In the genomic region with DNA sequence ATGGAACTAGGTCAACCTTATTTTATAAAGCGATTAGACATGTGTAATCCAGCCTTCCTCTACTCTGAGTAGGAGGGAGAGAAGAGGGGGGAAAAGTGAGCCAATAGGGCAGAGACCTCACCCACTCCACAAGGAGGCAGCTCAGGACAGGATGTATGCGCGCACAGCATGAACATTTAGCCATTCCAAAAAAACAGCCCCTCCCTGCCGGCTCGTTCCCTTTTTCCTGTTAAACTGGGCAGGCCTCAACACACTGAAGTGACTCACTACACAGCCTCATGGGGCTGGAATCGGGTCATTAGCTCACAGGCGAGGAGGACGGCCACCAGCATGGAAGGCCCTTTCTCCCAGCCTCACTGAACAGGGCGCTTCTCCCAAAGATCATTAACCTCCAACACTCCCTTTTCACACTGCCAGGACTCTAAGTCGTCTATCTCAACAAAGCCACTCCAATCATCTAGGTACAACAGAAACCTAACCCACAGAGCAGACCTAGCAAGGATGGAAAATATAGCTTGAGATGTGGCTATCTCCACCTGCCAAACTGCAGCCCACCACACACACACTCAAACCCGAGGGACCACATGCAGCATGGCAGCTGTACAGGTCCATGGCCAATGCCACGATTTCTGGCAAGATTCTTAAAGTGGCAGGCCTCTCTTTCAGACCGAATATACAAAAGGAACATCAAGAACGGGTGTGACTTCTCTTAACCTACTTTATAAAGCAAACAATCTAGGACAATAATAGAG, we compare ENCODE assay signal across 8 mouse cellular contexts. TPM values are rescaled to one million over a fixed set of nuclear protein-coding genes. Genes with fewer than 3 reads are reported as not detected.
A peak's percentile ranks its signal among the peaks of the same experiment; 100 is the strongest.
DNase-seq lines count a peak whose midpoint lies in the region; ATAC-seq and TF ChIP-seq lines count a peak whose summit lies in the region.

No protein-coding gene starts in this region.

- H3K4me3 ChIP-seq in midbrain, embryonic 13.5 days (replicated peaks): no peak overlapping the region
- no peak overlapping the region for H3K4me3 ChIP-seq in midbrain, embryonic 11.5 days (ENCODE audit: low read depth, low read length)
- peak overlapping the region; percentile 41 for H3K4me3 ChIP-seq in cerebellum, adult 2 months (replicated peaks; ENCODE audit: insufficient read depth, low read depth, low read length)

- H3K9ac ChIP-seq in midbrain, embryonic 13.5 days (replicated peaks): no peak overlapping the region
- no peak overlapping the region for H3K9ac ChIP-seq in midbrain, embryonic 11.5 days (ENCODE audit: low read length)

- H3K27me3 ChIP-seq in midbrain, embryonic 13.5 days: no peaks in the 10 kb centered on the region
- H3K27me3 ChIP-seq in midbrain, embryonic 11.5 days (ENCODE audit: control insufficient read depth, insufficient read depth, low read length): no peaks in the 10 kb centered on the region
- H3K27me3 ChIP-seq in cerebellum, adult 2 months (ENCODE audit: control insufficient read depth, insufficient read depth, low read length): no peaks in the 10 kb centered on the region

- 57% methylated on average over 14 of the region's 14 CpGs for WGBS in midbrain, embryonic 13.5 days
- 60% methylated on average over 14 of the region's 14 CpGs for WGBS in midbrain, embryonic 11.5 days
- WGBS in cerebellum, adult 2 months: 3% methylated on average over 14 of the region's 14 CpGs

- peak; percentile 34; the same call in 1 of the 2 replicates for TF ChIP-seq CTCF in cerebellum, adult 2 months (IDR thresholded peaks at IDR 0.05; ENCODE audit: borderline replicate concordance, insufficient read depth, low read depth, low read length)

- H3K9me3 ChIP-seq in midbrain, embryonic 13.5 days: no peaks in the 10 kb centered on the region
- no peaks in the 10 kb centered on the region for H3K9me3 ChIP-seq in midbrain, embryonic 11.5 days (ENCODE audit: control insufficient read depth, low read length)

- no peak overlapping the region for H3K27ac ChIP-seq in midbrain, embryonic 13.5 days
- H3K27ac ChIP-seq in midbrain, embryonic 11.5 days (ENCODE audit: low read depth, low read length): no peak overlapping the region
- H3K27ac ChIP-seq in cerebellum, adult 2 months (ENCODE audit: insufficient read depth, low read length): peak overlapping the region; percentile 88

- peaks cover 33% of the 10 kb centered on the region for H3K36me3 ChIP-seq in midbrain, embryonic 13.5 days
- peaks cover 4% of the 10 kb centered on the region for H3K36me3 ChIP-seq in midbrain, embryonic 11.5 days (ENCODE audit: control insufficient read depth, insufficient read depth, low read length)

- no peak overlapping the region for H3K4me2 ChIP-seq in midbrain, embryonic 13.5 days (replicated peaks)
- no peak overlapping the region for H3K4me2 ChIP-seq in midbrain, embryonic 11.5 days

- ATAC-seq in midbrain, embryonic 13.5 days: peak; percentile 64
- no peak for ATAC-seq in midbrain, embryonic 11.5 days (ENCODE audit: low FRiP score)
- no peak for ATAC-seq in erythroid progenitor cell, adult 5-6 weeks (replicated peaks; ENCODE audit: low FRiP score, poor library complexity, severe bottlenecking)

- H3K4me1 ChIP-seq in midbrain, embryonic 13.5 days (replicated peaks): peaks cover 31% of the 10 kb centered on the region
- peaks cover 10% of the 10 kb centered on the region; the same call in 1 of the 2 replicates for H3K4me1 ChIP-seq in midbrain, embryonic 11.5 days (ENCODE audit: control insufficient read depth, insufficient read depth, low read length)
- H3K4me1 ChIP-seq in cerebellum, adult 2 months (ENCODE audit: control insufficient read depth, insufficient read depth, low read length): peaks cover 26% of the 10 kb centered on the region

- no peak for DNase-seq in midbrain, embryonic 11.5 days (ENCODE audit: low spot score, missing footprints)
- peak; percentile 75 to 87 for DNase-seq in cerebellum, adult 2 months
- peak; percentile 90 for DNase-seq in heart, adult 8-10 months (ENCODE audit: low spot score)
- peak; percentile 62 for DNase-seq in kidney, postnatal 14 days
- DNase-seq in ovary, postnatal 14 days (ENCODE audit: low spot score): peak; percentile 8
- no peak for DNase-seq in B cell, adult 2 months

- TF ChIP-seq POLR2A in cerebellum, adult 2 months (IDR thresholded peaks at IDR 0.05; ENCODE audit: borderline replicate concordance, insufficient read depth, low read length): peak; percentile 41; the same call in 1 of the 2 replicates

RNA-seq across cellular contexts. Expression of gene Ybx3, which starts 5.9 kb away (rescaled TPM):
- polyA plus RNA-seq in midbrain, embryonic 13.5 days (2015; fragmentation: Nextera tagmentation; extraction: Ambion mirVana): 23.3 and 25.0 TPM in 2 replicates
- 36.3 and 38.6 TPM in 2 replicates for polyA plus RNA-seq in midbrain, embryonic 11.5 days (2014; fragmentation: Nextera tagmentation; extraction: Ambion mirVana)
- polyA plus RNA-seq in cerebellum, adult 2 months (2012; rRNA removed): 82.2 and 94.0 TPM in 2 replicates
- total RNA-seq in heart, adult 8-10 months (2022): 100 to 1,000 TPM; 172 to 240 (median 215) TPM
- 426 and 461 TPM in 2 replicates for total RNA-seq in erythroid progenitor cell, adult 5-6 weeks (2015; ENCODE audit: low replicate concordance)
- total RNA-seq in erythroid progenitor cell, adult 5-6 weeks (2017; ENCODE audit: low replicate concordance): 493 and 501 TPM in 2 replicates

RNA-seq across cellular contexts. Expression of gene Styk1, which starts 29.0 kb away (rescaled TPM):
- polyA plus RNA-seq in midbrain, embryonic 13.5 days (2015; fragmentation: Nextera tagmentation; extraction: Ambion mirVana): 1.2 and 1.6 TPM in 2 replicates
- 0.34 and 0.86 TPM in 2 replicates for polyA plus RNA-seq in midbrain, embryonic 11.5 days (2014; fragmentation: Nextera tagmentation; extraction: Ambion mirVana)
- 0.46 and 0.68 TPM in 2 replicates for polyA plus RNA-seq in cerebellum, adult 2 months (2012; rRNA removed)
- total RNA-seq in heart, adult 8-10 months (2022): under 1 TPM in 3 of 4 experiments, not detected in 1; 0.17 to 0.49 (median 0.19) TPM
- total RNA-seq in erythroid progenitor cell, adult 5-6 weeks (2015; ENCODE audit: low replicate concordance): not detected in 2 replicates
- 1.9 TPM in 1 of 2 replicates, not detected in the other for total RNA-seq in erythroid progenitor cell, adult 5-6 weeks (2017; ENCODE audit: low replicate concordance)

Comparison
In these comparisons a context has a peak if more than half of its experiments do, and no peak if none do; other contexts are left out.
1. DNase-seq: peak in cerebellum, adult 2 months (2 of 2), heart, adult 8-10 months (single experiment), kidney, postnatal 14 days (single experiment) and ovary, postnatal 14 days (single experiment); none in midbrain, embryonic 11.5 days (single experiment) and B cell, adult 2 months (0 of 2).